Mouse (Mus musculus) adrenal gland, postnatal 36 days (tissue): ENCODE results near the gene Crygf. TPM values are rescaled to one million over a fixed set of nuclear protein-coding genes. Genes with fewer than 3 reads are reported as not detected.
"Not testable (repeated sequence)": the region's sequence is repeated elsewhere in the genome, so short reads cannot be mapped to it uniquely, and the experiment has no call there.

ENCODE experiments used
- DNase-seq, 2 experiments: peaks; one replicate each; pipeline ENCODE4 v3.0.0; 2021; ENCODE audit warnings: mixed read lengths in 1 of 2
- long read RNA-seq, 2 experiments: library from polyadenylated mRNA; stranded (forward); transcript quantifications; one replicate each; pipeline ENCODE4 v2.0.0; 2021; ENCODE audit warnings: borderline sequencing depth in 2 of 2
- total RNA-seq, 2 experiments: library from RNA; stranded (reverse); gene quantifications; 2 replicates each; pipeline ENCODE4 v1.2.3; 2021

Crygf gene
- not detected for total RNA-seq
- long read RNA-seq, experiment 1: 0 reads
- long read RNA-seq, experiment 2: 0 reads

DNA sequence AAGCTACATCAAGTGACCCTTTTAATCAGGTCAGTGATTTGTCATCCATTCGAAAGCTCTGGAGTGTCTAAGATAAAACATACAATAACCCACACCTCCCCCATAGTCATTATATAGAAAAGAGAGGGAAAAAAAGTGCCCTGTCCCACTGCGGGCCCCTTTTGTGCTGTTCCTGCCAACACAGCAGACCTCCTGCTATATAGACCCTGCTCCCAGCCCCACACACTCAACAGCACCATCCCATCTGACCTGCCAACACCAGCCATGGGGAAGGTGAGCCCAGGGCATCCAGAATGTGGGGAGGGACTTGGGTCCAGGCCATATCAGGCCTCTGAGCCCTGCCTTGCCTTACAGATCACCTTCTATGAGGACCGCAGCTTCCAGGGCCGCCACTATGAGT is at the start of gene Crygf:
Gene Crygf (plus strand): TSS at position 227 of the 400 bp plus-strand sequence.
- DNase-seq: no peak

DNA sequence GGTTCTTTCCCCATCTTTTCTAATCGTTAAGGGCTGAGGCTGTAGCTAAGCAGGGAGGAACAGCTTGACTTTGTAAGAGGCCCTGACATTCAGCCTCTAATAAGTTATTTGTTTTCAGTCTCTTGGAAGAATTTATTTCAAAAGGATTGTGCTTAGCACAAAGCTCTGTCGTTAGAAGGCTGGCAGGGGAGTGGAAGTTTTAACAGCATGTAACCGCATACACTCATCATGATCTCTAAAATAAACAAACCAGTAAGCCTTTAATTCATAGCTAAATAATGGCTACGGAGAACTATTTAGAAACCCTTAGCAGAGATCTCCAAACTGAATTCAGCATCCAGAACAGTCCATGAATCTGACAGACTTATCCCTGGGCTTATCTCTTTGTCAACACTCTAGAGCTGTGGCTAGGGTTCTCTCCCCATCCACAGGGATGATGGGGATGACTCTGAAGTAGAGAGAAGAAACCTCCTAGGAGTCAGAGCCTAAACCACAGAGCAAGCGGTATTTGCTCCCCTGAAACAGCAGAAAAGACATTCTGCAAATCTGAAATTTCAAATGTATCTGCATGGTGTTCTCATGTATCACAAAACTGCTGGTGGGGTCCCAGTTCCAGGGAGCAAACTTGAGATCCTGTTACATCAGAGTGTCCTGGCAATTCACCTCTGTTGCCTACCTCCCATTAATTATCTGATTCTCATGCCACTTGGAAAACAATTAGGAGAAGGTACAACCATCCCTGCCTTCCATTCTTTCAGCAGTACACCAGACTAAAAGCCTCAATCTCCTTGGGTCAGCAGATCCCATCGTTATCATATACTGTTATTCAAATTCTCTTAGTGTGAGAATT is 734 bp upstream of the Crygf start:
- no peak for DNase-seq

DNA sequence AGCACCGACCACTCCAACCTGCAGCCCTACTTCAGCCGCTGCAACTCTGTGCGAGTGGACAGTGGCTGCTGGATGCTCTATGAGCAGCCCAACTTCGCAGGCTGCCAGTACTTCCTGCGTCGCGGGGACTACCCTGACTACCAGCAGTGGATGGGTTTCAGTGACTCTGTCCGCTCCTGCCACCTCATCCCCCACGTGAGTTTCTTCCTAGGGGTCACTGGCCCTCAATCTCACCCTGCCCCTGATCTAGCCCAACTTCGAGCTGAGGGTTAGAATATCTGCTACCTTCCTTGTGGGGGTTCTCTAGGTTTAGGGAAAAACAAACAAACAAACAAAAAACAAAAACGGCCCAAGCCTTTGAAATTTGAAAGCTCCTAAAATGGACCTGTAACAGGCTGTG is 376 bp downstream of the Crygf start:
- not testable (repeated sequence) for DNase-seq

- DNase-seq: no peak
These were observed 3.7 kb downstream of the Crygf start for GRCm38 (mm10) chr1:65930055-65930454.

DNA sequence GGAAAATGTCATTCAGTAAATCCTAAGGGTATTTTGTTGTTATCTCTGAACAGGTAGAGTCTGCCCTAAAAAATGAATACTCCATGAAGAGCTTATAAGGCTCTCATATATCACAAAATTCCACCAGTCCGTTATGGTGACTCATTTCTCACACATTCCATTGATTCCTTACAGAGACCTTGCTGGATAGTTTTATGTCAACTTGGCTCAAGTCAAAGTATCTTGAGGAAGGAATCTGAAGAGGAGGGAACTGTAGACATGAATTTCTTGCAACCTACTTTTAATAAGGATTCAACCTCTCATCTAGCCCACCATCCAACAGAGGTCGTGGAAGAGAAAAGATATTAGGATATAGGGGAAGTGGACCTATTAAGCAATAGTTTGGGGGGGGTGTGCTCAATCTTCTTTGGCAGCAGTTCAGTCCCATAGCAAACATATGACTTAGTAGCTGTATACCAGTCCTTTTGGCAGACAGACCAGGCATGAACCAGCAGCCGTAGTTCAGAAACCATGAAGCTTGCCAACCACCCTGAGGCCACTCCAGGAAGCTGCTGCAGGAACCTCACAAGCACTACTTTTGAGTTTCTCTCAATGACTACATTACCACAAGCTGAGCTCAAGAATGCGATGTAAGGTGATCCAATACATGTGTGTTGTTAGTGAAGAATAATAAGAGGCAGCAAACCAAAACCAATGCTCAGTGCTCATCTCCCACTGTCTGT is 5.9 kb downstream of the Crygf start:
- DNase-seq: no peak

Other genes with a start within 250 kb of the Crygf start
- 10 to 100 TPM; 17.7 to 34.1 TPM for gene Map2, start 248.8 kb downstream of the Crygf start, total RNA-seq